Mouse (Mus musculus): ENCODE results near the gene Rps26.

Rps26 gene

GRCm38 (mm10) chr10:128626311-128627310, at the start of gene Rps26:
Gene Rps26, minus strand, starts transcription at chr10:128626747.
- DNase-seq: peak; percentile 99

GRCm38 (mm10) chr10:128674469-128675008, 48.0 kb upstream of the Rps26 start:
- DNase-seq: no peak

DNA sequence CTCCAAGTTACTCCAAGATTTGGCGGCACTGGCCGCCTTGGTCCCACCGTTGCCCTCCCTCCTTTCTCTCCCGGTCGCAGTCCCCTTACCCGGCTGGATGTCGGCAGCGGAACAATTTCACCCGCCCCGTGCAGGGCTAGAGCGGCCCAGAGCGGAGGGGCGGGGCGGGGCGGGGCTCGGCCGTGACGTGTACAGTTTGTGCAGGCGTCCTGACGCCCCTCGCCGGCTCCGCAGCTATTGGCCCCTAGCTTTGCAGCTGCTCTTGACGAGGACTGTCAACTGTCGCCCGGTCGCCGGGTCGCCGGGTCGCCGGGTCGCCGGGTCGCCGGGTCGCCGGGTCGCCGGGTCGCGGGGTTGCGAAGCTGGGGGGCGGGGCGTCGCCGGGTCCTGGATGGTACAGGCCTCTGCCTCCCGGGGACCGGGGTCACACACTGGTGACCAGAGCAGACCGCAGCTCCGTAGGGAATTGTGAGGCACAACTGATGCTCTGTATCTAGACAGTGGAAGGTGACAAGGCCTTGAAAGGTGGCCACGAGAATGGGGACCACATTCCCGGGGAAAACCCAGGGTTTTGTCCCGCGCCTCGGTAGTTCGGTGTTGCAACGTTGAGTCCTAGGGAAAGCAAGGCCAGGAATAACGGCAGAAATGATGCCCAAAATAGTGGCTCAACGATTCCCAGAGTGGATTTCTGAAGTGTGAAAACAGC, 47.4 kb upstream of the Rps26 start, which contains the start of gene Suox:
Gene Suox, minus strand, starts transcription at position 311 of the 706 bp plus-strand sequence.
- peak; percentile 99 for DNase-seq

GRCm38 (mm10) chr10:128671148-128671547, 44.6 kb upstream of the Rps26 start:
- no peak for DNase-seq

- DNase-seq: peak; percentile 91
These were observed 42.5 kb upstream of the Rps26 start for GRCm38 (mm10) chr10:128668790-128669672.

DNA sequence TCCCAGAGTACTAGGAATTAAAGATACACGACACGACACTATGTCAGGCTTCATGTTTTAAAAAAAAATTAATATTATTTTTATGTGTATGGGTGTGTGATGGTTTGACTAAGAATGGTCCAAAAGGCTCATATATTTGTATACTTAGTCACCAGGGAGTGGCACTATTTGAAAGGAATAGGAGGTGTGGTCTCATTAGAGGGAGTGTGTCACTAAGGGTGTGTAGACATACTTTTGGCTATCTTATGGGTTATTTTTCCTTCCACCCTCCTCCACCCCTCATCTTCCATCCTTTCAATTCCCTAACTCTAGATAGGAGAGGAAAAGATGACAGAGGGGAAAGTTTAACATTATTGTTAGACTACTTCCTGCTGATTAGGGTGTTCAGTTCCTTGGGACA, 39.3 kb upstream of the Rps26 start:
- DNase-seq: no peak

DNA sequence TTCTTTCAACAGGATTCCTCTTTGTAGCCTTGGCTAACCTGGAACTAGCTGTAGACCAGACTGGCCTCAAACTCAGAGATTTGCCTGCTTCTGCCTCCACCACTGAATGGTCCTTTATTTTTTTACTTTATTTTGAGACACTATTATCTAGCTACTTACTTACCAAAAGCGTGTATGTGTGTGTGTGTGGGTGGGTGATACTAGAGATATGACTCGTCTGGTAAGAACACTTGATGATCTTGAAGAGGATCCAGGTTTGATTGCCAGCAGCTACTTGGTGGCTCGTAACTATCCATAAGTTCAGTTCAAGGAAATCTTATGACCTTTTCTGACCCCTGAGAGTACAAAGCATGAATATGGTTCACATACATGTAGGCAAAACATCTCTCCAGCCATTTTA, 38.8 kb upstream of the Rps26 start:
- DNase-seq: no peak

DNA sequence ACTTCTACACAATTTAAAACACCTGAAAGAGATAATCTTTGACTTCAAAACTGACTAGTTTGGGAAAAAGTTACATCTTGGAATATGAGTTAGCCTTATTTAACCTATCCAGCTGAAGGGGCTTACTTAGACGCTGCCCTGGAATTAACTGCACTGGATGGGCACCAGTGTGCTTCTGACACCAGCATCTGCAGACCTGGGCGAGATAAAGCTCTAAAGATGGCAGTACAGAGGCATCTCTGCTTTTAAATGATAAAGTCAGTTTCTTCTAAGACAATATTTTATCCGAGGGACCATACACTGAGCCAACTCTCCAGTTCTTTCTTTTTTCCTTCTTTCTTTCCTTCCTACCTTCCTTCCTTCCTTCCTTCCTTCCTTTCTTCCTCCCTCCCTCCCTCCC, 38.3 kb upstream of the Rps26 start:
- no peak for DNase-seq

DNA sequence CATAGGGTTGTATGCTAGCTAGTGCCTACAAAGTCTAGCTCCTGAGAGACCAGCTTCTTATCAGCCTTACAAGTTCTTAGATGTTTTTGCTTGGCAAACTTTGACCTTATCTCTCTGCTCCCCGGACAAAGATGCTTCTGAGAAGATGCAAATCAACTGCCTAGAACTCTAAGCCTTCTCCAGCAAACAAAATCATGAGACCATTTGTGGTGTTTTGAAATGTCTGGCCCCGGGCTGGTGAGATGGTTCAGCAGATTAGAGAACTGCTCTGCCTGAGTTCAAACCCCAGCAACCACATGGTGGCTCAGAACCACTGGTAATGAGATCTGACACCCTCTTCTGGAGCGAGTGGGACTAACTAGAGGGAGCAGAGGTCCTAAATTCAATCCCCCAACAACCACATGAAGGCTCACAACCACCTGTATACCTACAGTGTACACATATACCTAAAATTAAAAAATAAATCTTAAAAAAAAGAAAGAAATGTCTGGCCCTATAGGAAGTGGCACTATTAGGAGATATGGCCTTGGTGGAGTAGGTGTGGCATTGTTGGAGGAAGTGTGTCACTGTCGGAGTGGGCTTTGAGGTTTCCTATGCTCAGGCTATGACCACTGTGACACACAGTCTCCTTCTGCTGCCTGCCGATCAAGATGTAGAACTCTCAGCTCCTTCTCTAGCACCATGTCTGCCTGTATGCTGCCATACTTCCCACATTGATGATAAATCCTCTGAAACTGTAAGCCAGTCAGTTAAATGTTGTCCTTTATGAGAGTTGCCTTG, 37.1 kb upstream of the Rps26 start:
- no peak for DNase-seq

GRCm38 (mm10) chr10:128662465-128662864, 35.9 kb upstream of the Rps26 start:
- DNase-seq: no peak

DNA sequence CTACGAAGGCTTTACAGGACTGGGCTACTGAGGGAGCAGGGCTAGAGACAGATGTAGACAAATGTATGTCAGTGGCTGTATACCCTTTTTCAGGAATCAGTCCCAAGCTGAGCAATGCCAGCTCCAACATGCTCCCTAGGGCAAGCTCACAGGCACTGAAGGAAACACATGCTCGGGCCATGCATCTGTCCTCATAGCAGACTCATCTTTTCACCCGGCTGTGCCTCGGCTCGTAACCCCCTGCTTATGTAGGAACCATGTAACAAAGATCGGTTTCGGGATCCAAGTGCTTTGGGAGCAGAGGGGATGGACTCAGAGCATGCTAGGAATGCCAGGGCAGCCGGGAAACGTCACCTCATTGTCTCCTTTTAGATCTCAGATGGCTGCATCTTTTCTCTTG, 32.9 kb upstream of the Rps26 start:
- no peak for DNase-seq

DNA sequence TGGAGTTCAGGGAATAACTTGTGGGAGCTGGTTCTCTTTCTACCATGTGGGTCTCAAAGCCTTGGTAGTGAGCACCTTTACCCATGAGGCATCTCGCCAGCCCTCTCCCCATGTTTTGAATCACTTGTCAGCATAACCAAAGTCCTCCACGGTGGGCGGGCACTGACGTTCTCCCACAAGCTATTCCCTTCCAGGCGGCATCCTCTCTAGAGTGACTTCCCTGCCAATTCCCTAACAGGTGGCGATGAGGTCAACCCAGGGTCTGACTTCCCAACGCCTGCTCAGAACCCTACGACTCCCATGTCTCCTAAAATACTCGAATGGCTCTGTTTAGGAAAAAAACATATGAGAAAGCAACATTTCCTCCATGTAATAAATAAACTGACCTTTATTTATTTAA, 31.3 kb upstream of the Rps26 start:
- no peak for DNase-seq

DNA sequence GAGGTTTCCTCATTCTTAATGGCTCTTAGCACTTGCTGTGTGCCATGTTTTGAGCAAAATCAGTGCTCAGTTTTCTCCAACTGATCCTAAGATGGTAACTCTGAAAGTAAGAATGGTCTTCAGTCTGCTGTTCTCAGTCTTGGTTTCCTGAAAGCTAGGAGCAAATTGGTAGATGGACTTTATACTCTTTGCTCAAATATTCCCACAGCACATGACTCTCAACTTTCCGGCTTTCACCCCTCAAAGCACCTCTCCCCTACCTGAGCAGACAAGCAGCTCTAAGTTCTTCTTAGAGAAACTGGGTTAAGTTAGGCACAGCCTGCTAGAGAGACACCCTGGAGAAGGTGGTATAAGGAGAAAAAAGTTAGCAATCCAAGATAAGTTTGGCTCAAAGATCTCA, 30.2 kb upstream of the Rps26 start:
- no peak for DNase-seq

GRCm38 (mm10) chr10:128655254-128655653, 28.7 kb upstream of the Rps26 start:
- no peak for DNase-seq

DNA sequence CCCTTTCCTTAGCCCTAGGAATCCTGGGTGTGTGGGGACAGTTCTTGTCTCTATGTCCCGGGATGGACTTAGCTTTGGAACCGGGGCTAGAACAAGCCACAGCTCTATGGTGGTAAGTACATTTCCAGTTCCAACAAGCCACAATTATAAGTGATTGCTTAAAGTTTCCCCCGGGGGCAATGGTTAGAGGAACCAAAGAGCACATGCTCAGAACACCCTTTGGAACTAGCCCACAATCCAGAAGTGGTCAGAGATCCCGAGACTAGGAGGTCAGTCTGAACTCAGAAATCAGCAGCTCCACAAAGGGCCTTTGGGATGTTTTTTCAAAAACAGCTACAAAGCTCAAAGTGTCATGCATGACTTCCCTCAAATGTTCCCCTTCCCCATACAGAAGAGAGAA, 27.3 kb upstream of the Rps26 start:
- DNase-seq: no peak

DNA sequence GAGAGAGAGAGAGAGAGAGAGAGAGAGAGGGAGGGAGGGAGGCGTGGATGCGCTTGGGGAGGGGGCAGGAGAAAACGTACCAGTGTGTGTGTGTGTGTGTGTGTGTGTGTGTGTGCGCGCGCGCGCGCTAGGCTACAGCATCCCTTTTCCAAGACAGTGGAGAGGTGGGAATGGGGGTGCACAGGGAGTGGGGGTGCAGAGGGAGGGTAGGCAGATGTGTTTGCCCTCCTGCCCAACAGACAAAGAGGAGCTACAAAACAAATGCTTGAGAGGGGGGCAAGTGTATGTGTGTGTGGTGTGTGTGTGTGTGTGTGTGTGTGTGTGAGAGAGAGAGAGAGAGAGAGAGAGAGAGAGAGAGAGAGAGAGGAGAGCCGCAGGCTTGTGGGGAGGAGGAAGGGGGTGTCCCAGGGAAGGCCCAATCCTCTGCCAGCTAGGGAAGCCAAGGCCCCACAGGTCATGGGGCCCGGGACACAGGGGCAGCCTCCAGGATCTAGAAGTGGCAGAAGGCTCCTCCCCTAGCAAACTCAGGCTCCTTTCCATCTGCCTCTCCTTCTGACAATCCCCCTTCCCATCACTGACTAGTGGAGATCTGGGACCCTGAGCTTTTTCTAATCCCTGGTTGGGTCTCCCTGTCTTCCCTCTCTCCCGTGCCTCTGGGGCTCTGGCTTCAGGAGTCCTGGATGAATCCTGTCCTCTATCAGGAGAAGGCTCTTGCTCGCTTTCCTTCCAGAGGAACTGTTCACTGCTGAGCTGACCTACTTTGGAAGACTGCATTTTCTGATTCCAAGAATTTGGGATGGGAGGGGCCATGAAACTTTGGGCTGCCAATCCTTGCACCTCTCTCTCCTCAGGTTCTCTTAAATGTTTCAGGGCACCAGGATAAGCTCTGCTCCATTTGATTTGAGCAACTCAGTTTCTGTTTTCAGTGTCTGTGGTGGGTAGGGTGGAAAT, 19.9 kb upstream of the Rps26 start:
- peak; percentile 92 for DNase-seq

- DNase-seq: peak; percentile 92
These were observed 18.8 kb upstream of the Rps26 start, which contains the start of gene Ikzf4 for GRCm38 (mm10) chr10:128645111-128646011. Gene Ikzf4, minus strand, starts transcription at chr10:128645991.

DNA sequence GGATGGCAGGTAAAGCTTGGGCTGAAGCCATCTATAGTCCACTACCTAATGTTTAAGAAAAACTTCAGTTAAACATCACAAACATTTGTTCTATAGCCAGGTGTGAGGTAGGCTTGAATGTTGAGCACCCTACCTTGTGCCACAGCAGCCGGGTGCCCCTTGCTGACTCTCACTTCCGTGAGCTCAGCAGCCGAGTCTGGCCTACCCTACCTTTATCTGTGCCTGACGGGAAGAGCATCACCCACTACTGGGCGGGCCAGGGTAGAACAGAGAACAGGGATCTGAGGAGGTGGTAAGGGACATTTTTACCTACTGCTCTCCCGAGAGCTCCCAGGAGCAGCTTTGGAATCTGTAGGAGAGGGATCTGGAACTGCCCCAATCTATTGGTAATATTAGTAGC, 16.2 kb upstream of the Rps26 start:
- no peak for DNase-seq

DNA sequence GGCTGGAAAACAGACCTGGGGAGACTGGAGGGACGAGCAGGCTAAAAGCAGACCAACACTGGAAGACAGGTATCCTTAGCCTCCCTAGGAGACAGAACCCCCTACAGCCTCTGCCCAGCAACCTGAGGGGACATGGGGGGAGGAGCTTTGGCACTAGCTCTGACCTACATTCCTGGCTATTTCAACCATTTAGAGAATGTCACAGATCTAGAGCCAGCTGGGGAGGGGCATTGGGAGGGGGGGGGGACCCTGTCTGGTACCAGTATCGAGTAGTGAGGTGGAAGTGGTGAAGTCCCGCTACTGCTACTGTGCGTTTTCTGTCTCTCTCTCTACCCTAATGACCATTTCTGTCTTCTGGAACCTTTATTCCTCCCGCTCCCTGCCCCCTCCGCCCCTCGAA, 15.3 kb upstream of the Rps26 start:
- no peak for DNase-seq

Measured in heart, adult 11 months (tissue).